In genomic region chr10:67115666-67116091, GRCm38 (mm10) we compare ENCODE assay signal across 8 mouse cellular contexts. TPM values are rescaled to one million over a fixed set of nuclear protein-coding genes. Genes with fewer than 3 reads are reported as not detected.
DNase-seq lines count a peak whose midpoint lies in the region; ATAC-seq lines count a peak whose summit lies in the region.

No protein-coding gene starts in this region.

- H3K36me3 ChIP-seq in hindbrain, embryonic 13.5 days: no peaks in the 10 kb centered on the region
- peaks cover 5% of the 10 kb centered on the region; the same call in 1 of the 2 replicates for H3K36me3 ChIP-seq in hindbrain, embryonic 10.5 days
- no peaks in the 10 kb centered on the region for H3K36me3 ChIP-seq in embryonic facial prominence, embryonic 10.5 days (replicated peaks)
- H3K36me3 ChIP-seq in heart, embryonic 15.5 days: no peaks in the 10 kb centered on the region

- peak overlapping the region; percentile 58 for H3K27ac ChIP-seq in hindbrain, embryonic 13.5 days
- H3K27ac ChIP-seq in hindbrain, embryonic 10.5 days: no peak overlapping the region
- H3K27ac ChIP-seq in embryonic facial prominence, embryonic 10.5 days (replicated peaks): peak overlapping the region; percentile 37; the same call in 1 of the 2 replicates
- peak overlapping the region; percentile 80 for H3K27ac ChIP-seq in heart, embryonic 15.5 days

- ATAC-seq in hindbrain, embryonic 13.5 days (ENCODE audit: low FRiP score): no peak
- ATAC-seq in heart, embryonic 15.5 days (replicated peaks; ENCODE audit: insufficient number of reproducible peaks, insufficient read depth, low FRiP score, low read depth): peak; percentile 73

- H3K9ac ChIP-seq in hindbrain, embryonic 13.5 days: no peak overlapping the region
- no peak overlapping the region for H3K9ac ChIP-seq in heart, embryonic 15.5 days

- no peak overlapping the region for H3K4me3 ChIP-seq in hindbrain, embryonic 13.5 days
- no peak overlapping the region for H3K4me3 ChIP-seq in hindbrain, embryonic 10.5 days
- H3K4me3 ChIP-seq in embryonic facial prominence, embryonic 10.5 days: peak overlapping the region; percentile 13; the same call in 1 of the 2 replicates
- no peak overlapping the region for H3K4me3 ChIP-seq in heart, embryonic 15.5 days

- no peak overlapping the region for H3K4me2 ChIP-seq in hindbrain, embryonic 13.5 days
- H3K4me2 ChIP-seq in heart, embryonic 15.5 days: no peak overlapping the region

- no peak for DNase-seq in hindbrain, embryonic 10.5 days (ENCODE audit: low spot score)
- no peak for DNase-seq in embryonic facial prominence, embryonic 10.5 days (ENCODE audit: low spot score)
- DNase-seq in lung, postnatal 10 days: peak; percentile 37
- DNase-seq in right cerebral cortex, adult 2 months (ENCODE audit: low spot score in 2 of 2): no peak
- DNase-seq in frontal cortex, postnatal 10 days (ENCODE audit: low spot score in 2 of 2): no peak
- DNase-seq in Muller cell, postnatal 12 days (ENCODE audit: inconsistent ontology term): no peak

- H3K9me3 ChIP-seq in hindbrain, embryonic 13.5 days: no peaks in the 10 kb centered on the region
- H3K9me3 ChIP-seq in hindbrain, embryonic 10.5 days: 0 out of 2 replicates have a peak, but pooled peaks cover 2% of the 10 kb centered on the region
- H3K9me3 ChIP-seq in embryonic facial prominence, embryonic 10.5 days: no peaks in the 10 kb centered on the region
- no peaks in the 10 kb centered on the region for H3K9me3 ChIP-seq in heart, embryonic 15.5 days (replicated peaks)

- H3K4me1 ChIP-seq in hindbrain, embryonic 13.5 days (replicated peaks): peaks cover 61% of the 10 kb centered on the region
- H3K4me1 ChIP-seq in hindbrain, embryonic 10.5 days (replicated peaks): peaks cover 52% of the 10 kb centered on the region
- H3K4me1 ChIP-seq in embryonic facial prominence, embryonic 10.5 days: peaks cover 55% of the 10 kb centered on the region
- peaks cover 60% of the 10 kb centered on the region for H3K4me1 ChIP-seq in heart, embryonic 15.5 days (replicated peaks)

- H3K27me3 ChIP-seq in hindbrain, embryonic 13.5 days: no peaks in the 10 kb centered on the region
- H3K27me3 ChIP-seq in hindbrain, embryonic 10.5 days (ENCODE audit: insufficient read depth, poor library complexity, severe bottlenecking): no peaks in the 10 kb centered on the region
- no peaks in the 10 kb centered on the region for H3K27me3 ChIP-seq in embryonic facial prominence, embryonic 10.5 days (replicated peaks; ENCODE audit: low read depth, poor library complexity, severe bottlenecking)
- no peaks in the 10 kb centered on the region for H3K27me3 ChIP-seq in heart, embryonic 15.5 days

- 39% methylated on average over 5 of the region's 5 CpGs for WGBS in hindbrain, embryonic 13.5 days
- 41% methylated on average over 5 of the region's 5 CpGs for WGBS in hindbrain, embryonic 10.5 days
- WGBS in embryonic facial prominence, embryonic 10.5 days: 17% methylated on average over 5 of the region's 5 CpGs
- WGBS in heart, embryonic 15.5 days: 20% methylated on average over 5 of the region's 5 CpGs

RNA-seq across cellular contexts. Expression of gene Reep3, which starts 18.9 kb away (rescaled TPM):
- polyA plus RNA-seq in hindbrain, embryonic 13.5 days (2015; fragmentation: Nextera tagmentation; extraction: Ambion mirVana): 42.6 and 44.9 TPM in 2 replicates
- polyA plus RNA-seq in hindbrain, embryonic 10.5 days (2016; fragmentation: Nextera tagmentation; extraction: Ambion mirVana): 34.7 and 35.1 TPM in 2 replicates
- 23.7 and 24.6 TPM in 2 replicates for polyA plus RNA-seq in embryonic facial prominence, embryonic 10.5 days (2016; fragmentation: Nextera tagmentation; extraction: Ambion mirVana)
- polyA plus RNA-seq in heart, embryonic 15.5 days (2015; fragmentation: Nextera tagmentation; extraction: Ambion mirVana): 30.6 and 31.5 TPM in 2 replicates

RNA-seq across cellular contexts. Expression of gene Jmjd1c, which starts 19.8 kb away (rescaled TPM):
- 47.7 and 50.3 TPM in 2 replicates for polyA plus RNA-seq in hindbrain, embryonic 13.5 days (2015; fragmentation: Nextera tagmentation; extraction: Ambion mirVana)
- 32.7 and 36.7 TPM in 2 replicates for polyA plus RNA-seq in hindbrain, embryonic 10.5 days (2016; fragmentation: Nextera tagmentation; extraction: Ambion mirVana)
- polyA plus RNA-seq in embryonic facial prominence, embryonic 10.5 days (2016; fragmentation: Nextera tagmentation; extraction: Ambion mirVana): 33.1 and 34.9 TPM in 2 replicates
- 33.3 and 33.5 TPM in 2 replicates for polyA plus RNA-seq in heart, embryonic 15.5 days (2015; fragmentation: Nextera tagmentation; extraction: Ambion mirVana)
